Mouse (Mus musculus): ENCODE measurements around the gene Chrm3. TPM values are rescaled to one million over a fixed set of nuclear protein-coding genes. Genes with fewer than 3 reads are reported as not detected.

The Chrm3 gene
- total and polyA plus RNA-seq, 3 experiments = 0.47 to 1.2 (median 0.89) TPM

GRCm38 (mm10) chr13:9900653-9901385, 459.8 kb downstream of the Chrm3 start:
- H3K4me3 ChIP-seq = no peak overlapping the region
- intact Hi-C loops (cut with DNase I) = no loop called here
- no peaks in the 10 kb centered on the region for H3K4me1 ChIP-seq (ENCODE audit: control insufficient read depth, insufficient read depth, low read length)
- H3K27ac ChIP-seq = no peak overlapping the region
- no peak for DNase-seq
- no peaks in the 10 kb centered on the region for H3K79me2 ChIP-seq (replicated peaks; ENCODE audit: control insufficient read depth, insufficient read depth, low read length)
- TF ChIP-seq CTCF (IDR thresholded peaks at IDR 0.05) = no peak
- no peak for TF ChIP-seq POLR2A (IDR thresholded peaks at IDR 0.05; ENCODE audit: insufficient read depth, low read depth, low read length)
- TF ChIP-seq EP300 (IDR thresholded peaks at IDR 0.05; ENCODE audit: insufficient read depth, low read depth, low read length) = no peak
- WGBS = 69% methylated on average over 5 of the region's 5 CpGs
- H3K36me3 ChIP-seq (ENCODE audit: control insufficient read depth, insufficient read depth, low read length) = no peaks in the 10 kb centered on the region
- no peaks in the 10 kb centered on the region for H3K27me3 ChIP-seq (ENCODE audit: control insufficient read depth, insufficient read depth, low read length)
- no peak overlapping the region for H3K9ac ChIP-seq (ENCODE audit: low read depth, low read length)

- TF ChIP-seq CTCF (IDR thresholded peaks at IDR 0.05) (no peak), EP300 (IDR thresholded peaks at IDR 0.05; ENCODE audit: insufficient read depth, low read depth, low read length) (no peak), POLR2A (IDR thresholded peaks at IDR 0.05; ENCODE audit: insufficient read depth, low read depth, low read length) (no peak)
- 82% methylated on average over 3 of the region's 3 CpGs for WGBS
- Histone ChIP-seq H3K27ac (no peak overlapping the region), H3K4me1 (ENCODE audit: control insufficient read depth, insufficient read depth, low read length) (no peaks in the 10 kb centered on the region), H3K27me3 (ENCODE audit: control insufficient read depth, insufficient read depth, low read length) (no peaks in the 10 kb centered on the region), H3K79me2 (replicated peaks; ENCODE audit: control insufficient read depth, insufficient read depth, low read length) (no peaks in the 10 kb centered on the region), H3K36me3 (ENCODE audit: control insufficient read depth, insufficient read depth, low read length) (no peaks in the 10 kb centered on the region), H3K9ac (ENCODE audit: low read depth, low read length) (no peak overlapping the region), H3K4me3 (no peak overlapping the region)
- DNase-seq = no peak
- intact Hi-C loops (cut with DNase I) = no loop called here
Measured at GRCm38 (mm10) chr13:9898664-9899369, 461.8 kb downstream of the Chrm3 start.

GRCm38 (mm10) chr13:9897231-9897630, 463.4 kb downstream of the Chrm3 start:
- H3K4me1 ChIP-seq (ENCODE audit: control insufficient read depth, insufficient read depth, low read length) = no peaks in the 10 kb centered on the region
- H3K4me3 ChIP-seq = no peak overlapping the region
- H3K27me3 ChIP-seq (ENCODE audit: control insufficient read depth, insufficient read depth, low read length) = no peaks in the 10 kb centered on the region
- no peak overlapping the region for H3K27ac ChIP-seq
- no peaks in the 10 kb centered on the region for H3K79me2 ChIP-seq (replicated peaks; ENCODE audit: control insufficient read depth, insufficient read depth, low read length)
- no peak for TF ChIP-seq CTCF (IDR thresholded peaks at IDR 0.05)
- TF ChIP-seq POLR2A (IDR thresholded peaks at IDR 0.05; ENCODE audit: insufficient read depth, low read depth, low read length) = no peak
- no peak for TF ChIP-seq EP300 (IDR thresholded peaks at IDR 0.05; ENCODE audit: insufficient read depth, low read depth, low read length)
- DNase-seq = no peak
- 18% methylated on average over 1 of the region's 1 CpGs for WGBS
- no peak overlapping the region for H3K9ac ChIP-seq (ENCODE audit: low read depth, low read length)
- no peaks in the 10 kb centered on the region for H3K36me3 ChIP-seq (ENCODE audit: control insufficient read depth, insufficient read depth, low read length)
- intact Hi-C loops (cut with DNase I) = no loop called here

DNA sequence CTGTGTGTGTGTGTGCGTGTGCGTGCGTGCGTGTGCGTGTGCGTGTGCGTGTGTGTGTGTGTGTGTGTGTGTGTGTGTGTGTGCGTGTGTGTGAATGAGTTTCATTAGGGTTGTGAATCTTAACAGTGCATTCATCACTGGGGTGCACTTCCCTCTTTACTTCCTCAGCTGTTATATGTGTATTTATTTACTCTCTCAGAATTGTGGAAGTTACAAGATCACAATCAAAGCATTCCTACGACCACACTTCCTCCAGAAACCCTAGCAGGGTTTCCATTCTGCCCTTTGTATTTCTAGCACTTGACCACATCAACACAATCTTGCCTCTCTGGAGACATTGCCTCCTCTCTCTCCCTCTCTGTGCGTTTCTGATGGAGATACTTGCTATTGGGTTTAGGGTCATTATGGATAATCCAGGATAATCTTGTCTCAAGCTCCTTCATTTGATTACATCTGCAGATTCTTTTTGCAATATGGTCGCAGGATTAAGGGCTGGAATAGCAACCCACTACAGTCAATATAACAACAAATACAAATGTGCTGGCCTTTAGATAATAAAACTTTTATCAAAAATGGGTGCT, 465.5 kb downstream of the Chrm3 start:
- no peaks in the 10 kb centered on the region for H3K36me3 ChIP-seq (ENCODE audit: control insufficient read depth, insufficient read depth, low read length)
- 76% methylated on average over 11 of the region's 11 CpGs for WGBS
- no peak overlapping the region for H3K9ac ChIP-seq (ENCODE audit: low read depth, low read length)
- H3K4me3 ChIP-seq = no peak overlapping the region
- H3K27ac ChIP-seq = no peak overlapping the region
- intact Hi-C loops (cut with DNase I) = no loop called here
- H3K79me2 ChIP-seq (replicated peaks; ENCODE audit: control insufficient read depth, insufficient read depth, low read length) = no peaks in the 10 kb centered on the region
- no peak for DNase-seq
- TF ChIP-seq CTCF (IDR thresholded peaks at IDR 0.05) (no peak), EP300 (IDR thresholded peaks at IDR 0.05; ENCODE audit: insufficient read depth, low read depth, low read length) (no peak), POLR2A (IDR thresholded peaks at IDR 0.05; ENCODE audit: insufficient read depth, low read depth, low read length) (no peak)
- no peaks in the 10 kb centered on the region for H3K27me3 ChIP-seq (ENCODE audit: control insufficient read depth, insufficient read depth, low read length)
- no peaks in the 10 kb centered on the region for H3K4me1 ChIP-seq (ENCODE audit: control insufficient read depth, insufficient read depth, low read length)

- Histone ChIP-seq H3K79me2 (replicated peaks; ENCODE audit: control insufficient read depth, insufficient read depth, low read length) (no peaks in the 10 kb centered on the region), H3K9ac (ENCODE audit: low read depth, low read length) (no peak overlapping the region), H3K27ac (no peak overlapping the region), H3K27me3 (ENCODE audit: control insufficient read depth, insufficient read depth, low read length) (no peaks in the 10 kb centered on the region), H3K4me1 (ENCODE audit: control insufficient read depth, insufficient read depth, low read length) (no peaks in the 10 kb centered on the region), H3K36me3 (ENCODE audit: control insufficient read depth, insufficient read depth, low read length) (no peaks in the 10 kb centered on the region), H3K4me3 (no peak overlapping the region)
- TF ChIP-seq POLR2A (IDR thresholded peaks at IDR 0.05; ENCODE audit: insufficient read depth, low read depth, low read length) (no peak), EP300 (IDR thresholded peaks at IDR 0.05; ENCODE audit: insufficient read depth, low read depth, low read length) (no peak), CTCF (IDR thresholded peaks at IDR 0.05) (no peak)
- no peak for DNase-seq
- 81% methylated on average over 1 of the region's 1 CpGs for WGBS
- intact Hi-C loops (cut with DNase I) = no loop called here
Measured at GRCm38 (mm10) chr13:9891088-9891487, 469.6 kb downstream of the Chrm3 start.

DNA sequence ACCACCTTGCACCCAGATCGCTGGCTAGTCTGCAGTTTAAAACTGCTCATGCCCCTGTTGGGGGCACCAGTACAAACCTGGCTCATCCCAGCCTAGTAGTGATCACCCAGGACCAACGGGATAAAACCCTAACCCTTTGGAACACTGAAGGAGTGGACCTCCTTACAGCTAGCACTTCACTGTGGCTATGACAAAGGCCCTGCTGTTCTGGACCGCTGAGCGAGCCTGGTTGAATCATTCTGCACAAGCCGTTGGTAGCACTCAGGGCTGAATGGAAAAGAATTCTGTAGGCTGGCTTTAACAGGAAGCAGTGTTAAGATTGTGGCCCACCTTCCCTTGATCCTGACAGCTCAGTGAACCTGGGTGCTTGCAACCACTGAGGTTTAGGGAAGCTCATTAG, 470.2 kb downstream of the Chrm3 start:
- H3K4me1 ChIP-seq (ENCODE audit: control insufficient read depth, insufficient read depth, low read length) = no peaks in the 10 kb centered on the region
- WGBS = 65% methylated on average over 5 of the region's 5 CpGs
- TF ChIP-seq EP300 (IDR thresholded peaks at IDR 0.05; ENCODE audit: insufficient read depth, low read depth, low read length) (no peak), CTCF (IDR thresholded peaks at IDR 0.05) (no peak), POLR2A (IDR thresholded peaks at IDR 0.05; ENCODE audit: insufficient read depth, low read depth, low read length) (no peak)
- no peaks in the 10 kb centered on the region for H3K79me2 ChIP-seq (replicated peaks; ENCODE audit: control insufficient read depth, insufficient read depth, low read length)
- no peak overlapping the region for H3K9ac ChIP-seq (ENCODE audit: low read depth, low read length)
- intact Hi-C loops (cut with DNase I) = no loop called here
- no peaks in the 10 kb centered on the region for H3K27me3 ChIP-seq (ENCODE audit: control insufficient read depth, insufficient read depth, low read length)
- no peak overlapping the region for H3K27ac ChIP-seq
- no peak overlapping the region for H3K4me3 ChIP-seq
- no peak for DNase-seq
- H3K36me3 ChIP-seq (ENCODE audit: control insufficient read depth, insufficient read depth, low read length) = no peaks in the 10 kb centered on the region
